Mouse (Mus musculus): Measurements from ENCODE around the gene Lonrf3. TPM values are rescaled to one million over a fixed set of nuclear protein-coding genes. Genes with fewer than 3 reads are reported as not detected.

Gene Lonrf3
- polyA plus RNA-seq, 1 experiment from 2014 or later = 0.22 TPM

DNA sequence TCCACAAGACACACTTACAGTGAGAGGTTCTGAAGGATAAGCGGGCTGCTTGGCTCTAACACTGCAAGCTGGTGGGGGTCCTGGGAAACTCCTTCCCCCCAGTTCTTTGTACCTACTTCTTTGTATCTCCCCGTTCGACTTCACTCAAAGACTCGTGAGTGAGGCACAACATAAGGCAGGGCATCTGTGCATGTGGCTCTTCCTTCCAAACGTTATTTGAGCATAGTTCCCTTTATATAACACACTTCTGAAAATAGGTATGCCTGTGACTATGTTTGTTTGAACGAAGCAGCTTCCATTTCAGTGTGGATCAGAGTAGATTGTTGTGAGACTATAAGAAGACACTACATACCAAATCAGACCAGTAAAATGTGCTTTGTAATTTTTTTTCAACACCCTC is 64.5 kb downstream of the Lonrf3 start:
- CTCF ChIA-PET = interaction anchor here (1.4 to 2.8 kb wide), 2 partner anchors 40 to 167 kb away, joined by 4 to 21 read pairs; no protein-coding TSS in a partner anchor
- peaks cover 33% of the 10 kb centered on the region for H3K27me3 ChIP-seq
- in situ Hi-C loops (cut with MboI; ENCODE audit: low pct_unique_long_range_greater_than_20kb) = loop anchor here (5.0 to 25.0 kb wide), 2 partner anchors 165 to 380 kb away; no protein-coding TSS in a partner anchor
- ATAC-seq (no peak), DNase-seq (ENCODE audit: low read depth, low spot score) (no peak)
- POLR2A ChIA-PET = no interaction called here
- no peak for TF ChIP-seq CTCF (IDR thresholded peaks at IDR 0.05)

- in situ Hi-C loops (cut with MboI; ENCODE audit: low pct_unique_long_range_greater_than_20kb) = loop anchor here (5.0 to 25.0 kb wide), 2 partner anchors 166 to 381 kb away; no protein-coding TSS in a partner anchor
- ATAC-seq (peak; percentile 47), DNase-seq (ENCODE audit: low read depth, low spot score) (no peak)
- TF ChIP-seq CTCF (IDR thresholded peaks at IDR 0.05) = peak; percentile 43
- ChIA-PET CTCF (interaction anchor here (1.3 to 2.8 kb wide), 4 partner anchors 11 to 167 kb away, joined by 3 to 21 read pairs (median 4); no protein-coding TSS in a partner anchor), POLR2A (interaction anchor here (0.9 kb wide), 1 partner anchor 165 kb away, joined by 3 read pairs; no protein-coding TSS in a partner anchor)
- peaks cover 27% of the 10 kb centered on the region for H3K27me3 ChIP-seq
These were observed 65.1 kb downstream of the Lonrf3 start for GRCm38 (mm10) chrX:36393279-36393678.

DNA sequence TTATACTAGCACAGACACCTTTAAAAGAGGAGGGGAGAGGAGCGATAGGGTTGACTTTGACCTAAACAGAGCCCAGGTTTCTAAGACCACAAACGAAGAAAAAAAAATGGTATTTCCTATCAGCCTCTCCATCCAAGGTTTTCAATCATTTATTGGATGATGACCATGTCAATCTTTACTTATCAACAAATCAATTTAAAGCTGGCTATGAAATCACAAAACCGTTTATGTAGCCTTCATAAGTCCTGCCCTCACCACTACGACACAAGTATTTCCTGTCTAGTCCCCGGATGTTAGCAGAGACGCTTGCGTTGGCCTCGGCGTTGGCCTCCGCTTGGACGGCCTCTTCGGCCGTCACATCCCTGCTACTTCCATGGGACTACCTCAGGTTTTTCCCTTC is 72.8 kb downstream of the Lonrf3 start, which contains the start of gene Gm6268:
TSS of gene Gm6268 (plus strand) at position 301 of the 400 bp plus-strand sequence.
- no peak for DNase-seq (ENCODE audit: low read depth, low spot score)
- no peak for ATAC-seq
- TF ChIP-seq CTCF (IDR thresholded peaks at IDR 0.05) = no peak
- in situ Hi-C loops (cut with MboI; ENCODE audit: low pct_unique_long_range_greater_than_20kb) = no loop called here
- peaks cover 15% of the 10 kb centered on the region for H3K27me3 ChIP-seq
- POLR2A ChIA-PET = no interaction called here
- CTCF ChIA-PET = no interaction called here

- peak; percentile 33 for TF ChIP-seq CTCF (IDR thresholded peaks at IDR 0.05)
- ChIA-PET CTCF (no interaction called here), POLR2A (no interaction called here)
- in situ Hi-C loops (cut with MboI; ENCODE audit: low pct_unique_long_range_greater_than_20kb) = no loop called here
- H3K27me3 ChIP-seq = peaks cover 28% of the 10 kb centered on the region
- ATAC-seq = no peak
- no peak for DNase-seq (ENCODE audit: low read depth, low spot score)
These were observed 74.2 kb downstream of the Lonrf3 start for GRCm38 (mm10) chrX:36402316-36402715.

Other genes with a start within 250 kb of the Lonrf3 start
- 78.0 TPM for gene Il13ra1, start 216.2 kb upstream of the Lonrf3 start, polyA plus RNA-seq (2021)
- gene Zcchc12, start 132.4 kb upstream of the Lonrf3 start, polyA plus RNA-seq (2021) = 0.21 TPM
- gene Gm6268, start 72.9 kb downstream of the Lonrf3 start, polyA plus RNA-seq (2021) = not detected
- gene Gm14569, start 163.5 kb downstream of the Lonrf3 start, polyA plus RNA-seq (2021) = not detected